Mouse (Mus musculus): ENCODE measurements around the gene Tmem189.

GRCm38 (mm10) chr2:167687651-167688101 lies 1.9 kb downstream of the Tmem189 start:
- TF ChIP-seq CTCF (IDR thresholded peaks at IDR 0.05; ENCODE audit: control insufficient read depth, insufficient read depth, low read length) (no peak), POLR2A (IDR thresholded peaks at IDR 0.05; ENCODE audit: borderline replicate concordance, control insufficient read depth, low read depth, low read length) (no peak)

Measured in bone marrow, adult 2 months (tissue).